Mouse (Mus musculus) c-Kit-negative CD71-positive TER-119-positive erythroid progenitor cells, embryonic 14.5 days (primary cell): Measurements from ENCODE around the gene Gm428.
"Not testable (repeated sequence)": the region's sequence is repeated elsewhere in the genome, so short reads cannot be mapped to it uniquely, and the experiment has no call there.

Experiments used
- DNase-seq: peaks from one replicate; pipeline ENCODE4 v3.0.0-alpha.2; 2013; ENCODE audit warnings: low read depth, low spot score

The Gm428 gene

GRCm38 (mm10) chr4:73683216-73683615, at the start of gene Gm428:
Gene Gm428 (plus strand): TSS chr4:73683516.
- DNase-seq, result not testable (repeated sequence)

GRCm38 (mm10) chr4:73637821-73638220, 45.5 kb upstream of the Gm428 start, which contains the start of gene Gm11236:
Gene Gm11236 (plus strand): TSS chr4:73638121.
- not testable (repeated sequence) for DNase-seq

GRCm38 (mm10) chr4:73661864-73662263, 21.5 kb upstream of the Gm428 start:
- not testable (repeated sequence) for DNase-seq

GRCm38 (mm10) chr4:73668054-73668453, 15.3 kb upstream of the Gm428 start, which contains the start of gene Gm11239:
Gene Gm11239 (plus strand): TSS chr4:73668354.
- not testable (repeated sequence) for DNase-seq

- DNase-seq, result no peak
These were observed 35.4 kb downstream of the Gm428 start for GRCm38 (mm10) chr4:73718761-73719160.

GRCm38 (mm10) chr4:73719819-73720218, 36.5 kb downstream of the Gm428 start:
- no peak for DNase-seq
